Mouse (Mus musculus) kidney, adult 8-10 months (tissue): ENCODE measurements around the gene Ap1m2.

Experiments used
- DNase-seq, 2 experiments: peaks; one replicate each; pipeline ENCODE4 v3.0.0; 2022

Ap1m2 gene

DNA sequence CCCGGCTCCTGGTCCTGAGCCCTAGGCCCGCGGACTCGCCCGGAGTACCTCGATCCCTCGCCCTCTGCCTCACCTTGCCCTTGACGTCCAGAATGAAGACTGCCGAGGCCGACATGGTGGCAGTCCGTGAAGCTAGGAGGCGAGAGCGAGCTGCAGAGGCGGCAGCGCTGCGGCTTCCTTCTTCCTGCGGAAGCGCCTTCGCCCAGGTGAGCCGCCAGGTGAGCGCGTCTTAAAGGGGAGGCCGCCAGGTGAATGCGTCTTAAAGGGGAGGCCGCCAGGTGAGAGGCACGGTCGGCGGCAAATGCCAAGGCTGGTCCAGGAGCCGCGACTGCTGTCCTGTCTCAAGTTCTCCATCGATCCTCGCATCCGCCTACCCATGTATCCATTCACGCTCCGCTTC lies at the start of gene Ap1m2:
Ap1m2 (minus strand) TSS at position 204 of the 400 bp plus-strand sequence.
- peak; percentile 50 to 56 for DNase-seq

DNA sequence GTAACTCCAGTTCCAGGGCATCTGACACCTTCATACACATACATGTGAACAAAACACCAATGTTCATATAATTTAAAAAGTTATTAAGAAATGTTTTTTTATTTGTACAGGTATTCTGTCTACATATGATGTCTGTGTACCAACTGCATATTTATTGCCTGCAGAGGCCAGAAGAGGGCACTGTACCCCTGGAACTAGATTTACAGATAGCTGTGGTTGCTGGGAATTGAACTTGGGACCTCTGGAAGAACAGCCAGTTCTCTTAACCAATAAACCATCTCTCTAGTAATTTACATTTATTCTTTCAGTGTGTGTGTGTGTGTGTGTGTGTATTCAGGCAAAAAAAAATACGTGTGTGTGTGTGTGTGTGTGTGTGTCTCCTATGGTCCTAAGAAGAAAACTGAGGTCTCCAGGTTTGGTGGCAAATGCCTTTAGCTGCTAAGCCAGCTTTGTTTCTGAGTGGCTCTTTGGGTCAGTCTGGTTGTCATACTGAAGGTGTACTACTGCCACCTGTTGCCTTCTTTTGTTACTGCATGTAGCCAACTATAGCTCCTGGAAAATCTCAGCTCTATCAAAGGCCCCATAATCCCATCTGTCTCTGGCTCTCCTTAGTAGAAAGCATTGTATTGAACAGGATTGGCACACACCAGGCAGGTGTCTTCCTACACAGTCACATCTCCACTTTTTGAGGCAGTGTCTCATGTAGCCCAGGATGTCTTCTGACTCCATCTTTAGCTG lies 45.0 kb upstream of the Ap1m2 start:
- DNase-seq: peak; percentile 60 to 80

- no peak for DNase-seq
These were observed 42.7 kb upstream of the Ap1m2 start for GRCm38 (mm10) chr9:21354796-21355195.

DNA sequence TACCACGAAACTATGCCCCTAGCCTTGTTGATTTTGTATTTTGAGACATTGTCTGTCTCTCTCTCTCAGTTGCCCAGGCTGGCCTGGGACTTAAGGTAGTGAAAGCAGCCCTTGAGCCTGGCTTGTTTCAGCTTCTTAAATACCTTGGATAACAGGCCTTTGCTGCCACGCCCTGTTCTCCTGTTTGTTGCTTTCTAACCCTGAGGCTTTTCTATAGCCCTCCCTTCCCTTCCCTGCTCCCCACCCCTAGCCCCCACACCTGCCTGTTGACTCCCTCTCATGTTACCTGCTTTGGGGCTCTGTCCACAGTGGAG lies 41.2 kb upstream of the Ap1m2 start:
- no peak for DNase-seq

- DNase-seq: no peak
These were observed 40.6 kb upstream of the Ap1m2 start for GRCm38 (mm10) chr9:21352463-21353372.

GRCm38 (mm10) chr9:21351702-21352377 lies 39.7 kb upstream of the Ap1m2 start:
- no peak for DNase-seq

- no peak for DNase-seq
These were observed 39.0 kb upstream of the Ap1m2 start for GRCm38 (mm10) chr9:21351178-21351577.

DNA sequence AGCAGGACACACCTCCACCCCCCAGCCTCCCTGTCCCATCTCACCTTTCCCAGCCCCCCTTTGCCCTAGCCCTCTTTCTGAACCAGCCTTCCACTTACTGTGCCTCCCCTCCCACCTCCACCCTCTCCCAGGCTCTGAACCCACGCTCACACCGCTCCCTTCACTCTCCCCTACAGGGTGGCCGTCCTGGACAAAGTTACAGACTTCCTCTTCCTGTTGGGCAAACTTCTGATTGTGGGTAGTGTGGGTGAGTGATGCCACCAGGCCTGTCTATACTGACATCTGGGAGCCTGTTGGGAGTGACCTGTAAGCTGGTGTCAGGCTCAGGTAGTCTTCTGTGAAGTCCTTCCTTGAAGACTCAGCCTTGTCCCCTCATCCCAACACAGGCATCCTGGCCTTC lies 36.0 kb upstream of the Ap1m2 start:
- DNase-seq: no peak

GRCm38 (mm10) chr9:21346627-21347365 lies 34.7 kb upstream of the Ap1m2 start:
- peak in 1 of 2 experiments; percentile 17 for DNase-seq

DNA sequence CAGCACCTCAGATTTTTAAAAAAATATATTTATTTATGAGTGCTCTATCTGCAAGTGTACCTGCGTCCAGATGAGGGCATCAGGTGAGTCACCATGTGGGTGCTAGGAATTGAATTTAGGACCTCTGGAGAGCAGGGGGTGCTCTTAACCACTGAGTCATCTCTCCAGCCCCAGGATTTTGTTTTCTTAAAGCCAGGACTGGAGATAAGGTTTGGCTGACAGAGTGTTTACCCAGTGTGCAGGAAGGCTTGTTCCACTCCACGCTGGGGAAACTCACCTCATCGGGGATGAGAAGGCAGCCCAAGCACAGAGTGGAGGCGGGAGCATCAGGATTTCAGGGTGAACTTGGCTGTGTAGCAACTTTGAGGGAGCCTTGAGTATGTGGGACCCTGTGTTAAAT lies 28.3 kb upstream of the Ap1m2 start:
- DNase-seq: no peak

- DNase-seq: peak; percentile 46 to 47
These were observed 25.5 kb upstream of the Ap1m2 start for GRCm38 (mm10) chr9:21337652-21338051.

DNA sequence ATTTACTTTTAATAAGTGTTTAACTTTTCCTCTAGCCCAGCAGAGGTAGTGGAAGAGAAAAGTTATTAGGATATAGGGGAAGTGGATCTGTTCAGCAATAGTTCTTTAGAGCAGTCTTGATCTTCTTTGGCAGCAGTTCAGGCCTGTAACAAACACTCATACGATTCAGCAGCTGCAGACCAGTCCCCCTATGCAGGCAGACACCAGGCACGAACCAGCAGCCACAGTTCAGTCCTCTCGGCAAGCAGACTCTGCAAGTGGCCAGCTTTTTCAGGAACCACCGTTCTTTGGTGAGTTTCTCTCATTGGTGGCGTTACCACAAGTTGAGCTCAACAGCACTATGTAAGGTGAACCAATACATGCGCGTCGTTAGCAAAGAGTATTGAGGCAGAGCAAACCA lies 24.4 kb upstream of the Ap1m2 start:
- no peak for DNase-seq

GRCm38 (mm10) chr9:21335391-21335790 lies 23.3 kb upstream of the Ap1m2 start:
- no peak for DNase-seq

DNA sequence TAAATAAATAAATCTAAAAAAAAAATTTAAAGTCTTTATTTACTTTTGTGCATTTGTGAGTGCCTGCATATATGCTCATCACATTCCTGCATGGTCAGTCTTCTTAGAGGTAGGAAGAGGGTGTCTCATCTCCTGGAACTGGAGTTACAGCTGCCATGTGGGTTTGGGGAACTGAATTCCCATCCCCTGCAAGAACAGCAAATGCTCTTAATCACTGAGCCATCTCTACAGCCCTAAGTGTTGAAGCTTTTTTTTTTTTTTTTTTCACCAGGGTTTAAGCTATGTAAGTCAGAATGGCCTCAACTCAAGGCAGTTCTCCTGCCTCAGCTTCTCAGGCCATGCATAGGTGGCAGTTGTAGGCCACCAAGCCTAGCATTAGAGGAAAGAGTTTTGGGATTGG lies 22.6 kb upstream of the Ap1m2 start:
- DNase-seq: no peak

DNA sequence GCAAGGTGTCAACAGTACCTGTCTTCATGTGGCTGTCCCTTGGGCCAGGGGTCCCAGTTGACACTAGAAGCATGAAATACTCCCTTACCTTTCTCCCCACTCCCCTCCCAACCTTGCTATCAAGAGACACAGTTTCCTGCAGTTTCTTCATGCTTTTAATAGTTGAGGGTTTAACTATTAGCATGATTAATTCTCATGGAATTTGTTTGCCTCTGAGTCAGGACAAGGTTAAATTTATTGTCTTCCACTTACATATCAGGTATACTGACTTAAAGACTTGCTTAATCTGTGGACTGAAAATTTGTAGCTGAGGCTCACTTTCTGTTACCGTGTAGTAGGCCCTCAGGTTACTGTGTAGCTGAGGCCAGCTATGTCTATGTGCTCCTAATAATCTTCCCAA lies 21.4 kb upstream of the Ap1m2 start:
- no peak for DNase-seq

GRCm38 (mm10) chr9:21332161-21333061 lies 20.3 kb upstream of the Ap1m2 start:
- DNase-seq: no peak

- no peak for DNase-seq
These were observed 19.4 kb upstream of the Ap1m2 start for GRCm38 (mm10) chr9:21331365-21332140.

DNA sequence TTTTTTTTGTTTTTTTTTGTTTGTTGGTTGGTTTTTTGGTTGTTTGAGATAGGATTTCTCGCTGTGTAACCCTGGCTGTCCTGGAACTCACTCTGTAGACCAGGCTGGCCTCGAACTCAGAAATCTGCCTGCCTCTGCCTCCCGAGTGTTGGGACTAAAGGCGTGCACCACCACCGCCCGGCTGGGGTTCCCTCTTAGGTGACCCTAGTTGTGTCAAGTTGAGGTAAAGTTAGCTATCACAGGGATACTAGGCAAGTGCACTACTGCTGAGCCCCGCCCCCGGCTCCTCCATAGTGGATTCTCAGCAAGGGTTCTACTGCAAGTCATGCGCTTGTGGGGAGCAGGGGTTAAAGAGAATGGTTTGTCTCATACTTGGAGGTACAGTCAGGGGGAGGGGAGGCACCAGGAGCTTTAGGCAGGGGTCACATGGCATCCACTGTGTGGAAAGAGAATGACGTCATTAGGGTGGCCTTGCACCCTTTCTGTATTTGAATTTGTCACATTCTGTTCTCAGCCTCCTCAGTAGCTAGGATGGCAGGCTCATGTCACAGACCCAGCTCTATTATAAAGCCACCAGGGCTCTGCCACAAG lies 17.7 kb upstream of the Ap1m2 start:
- no peak for DNase-seq

GRCm38 (mm10) chr9:21329041-21329440 lies 16.9 kb upstream of the Ap1m2 start:
- DNase-seq: no peak

- no peak for DNase-seq
These were observed 15.9 kb upstream of the Ap1m2 start for GRCm38 (mm10) chr9:21328041-21328440.

GRCm38 (mm10) chr9:21327569-21327968 lies 15.4 kb upstream of the Ap1m2 start:
- DNase-seq: no peak
